Mouse (Mus musculus) forebrain, embryonic 15.5 days (tissue): ENCODE results near the gene Rnf145. TPM values are rescaled to one million over a fixed set of nuclear protein-coding genes. Genes with fewer than 3 reads are reported as not detected.
A peak's percentile ranks its signal among the peaks of the same experiment; 100 is the strongest.

Source experiments
- ATAC-seq: fragments of 200-750 bp; cut with Nextera tagmentation; replicated peaks from 2 replicates; pipeline ENCODE4 v1.8.0; 2017; ENCODE audit warnings: mild to moderate bottlenecking, moderate TSS enrichment, moderate library complexity
- H3K27ac ChIP-seq: fragments of 300-500 bp; sonication (generic); replicated peaks from 2 replicates; pipeline ENCODE4 v1.5.1; 2015; ENCODE audit warnings: mild to moderate bottlenecking, inconsistent platforms
- H3K27me3 ChIP-seq: fragments of 300-500 bp; sonication (generic); 2 replicates; pipeline ENCODE4 v1.6.1; 2015; ENCODE audit warnings: inconsistent platforms
- H3K36me3 ChIP-seq: fragments of 300-500 bp; sonication (generic); 2 replicates; pipeline ENCODE4 v1.6.1; 2015; ENCODE audit warnings: mild to moderate bottlenecking, inconsistent platforms
- H3K4me1 ChIP-seq: fragments of 300-500 bp; sonication (generic); 2 replicates; pipeline ENCODE4 v1.6.1; 2015; ENCODE audit warnings: inconsistent platforms
- H3K4me2 ChIP-seq: fragments of 300-500 bp; sonication (generic); replicated peaks from 2 replicates; pipeline ENCODE4 v1.6.1; 2015; ENCODE audit warnings: mild to moderate bottlenecking, inconsistent platforms
- H3K4me3 ChIP-seq: fragments of 300-500 bp; sonication (generic); 2 replicates; pipeline ENCODE4 v1.5.1; 2015; ENCODE audit warnings: mild to moderate bottlenecking, inconsistent platforms
- H3K9ac ChIP-seq: fragments of 300-500 bp; sonication (generic); replicated peaks from 2 replicates; pipeline ENCODE4 v1.6.1; 2015; ENCODE audit warnings: mild to moderate bottlenecking, inconsistent platforms
- H3K9me3 ChIP-seq: fragments of 300-500 bp; sonication (generic); 2 replicates; pipeline ENCODE4 v1.6.1; 2016; ENCODE audit warnings: inconsistent platforms
- WGBS: fragments of 180-500 bp; shearing (Covaris S2); methylation state at CpG from one replicate; pipeline ENCODE4 v1.1.7; 2015; ENCODE audit warnings: mixed read lengths; 5-methylcytosine and 5-hydroxymethylcytosine counted together
- polyA plus RNA-seq: library from polyadenylated mRNA; unstranded; fragments of >200 nt; fragmentation: Nextera tagmentation; extraction: Ambion mirVana; gene quantifications from 2 replicates; pipeline ENCODE4 v1.2.1, GENCODE M21; 2015

The Rnf145 gene
- polyA plus RNA-seq, 1 experiment from 2014 or later: 96.6 TPM

GRCm38 (mm10) chr11:44541280-44541679 is 22.5 kb downstream of the Rnf145 start:
- H3K4me1 ChIP-seq: no peaks in the 10 kb centered on the region
- no peak for ATAC-seq
- H3K9ac ChIP-seq: no peak overlapping the region
- 90% methylated on average over 5 of the region's 5 CpGs for WGBS
- no peak overlapping the region for H3K27ac ChIP-seq
- H3K9me3 ChIP-seq: no peaks in the 10 kb centered on the region
- H3K36me3 ChIP-seq: peaks cover 10% of the 10 kb centered on the region; the same call in 1 of the 2 replicates
- H3K4me3 ChIP-seq: no peak overlapping the region
- no peaks in the 10 kb centered on the region for H3K27me3 ChIP-seq
- H3K4me2 ChIP-seq: no peak overlapping the region

- H3K9me3 ChIP-seq: no peaks in the 10 kb centered on the region
- ATAC-seq: no peak
- WGBS: 91% methylated on average over 4 of the region's 4 CpGs
These were observed 23.0 kb downstream of the Rnf145 start for GRCm38 (mm10) chr11:44541813-44542212.

GRCm38 (mm10) chr11:44543593-44543992 is 24.8 kb downstream of the Rnf145 start:
- no peak for ATAC-seq
- H3K4me3 ChIP-seq: no peak overlapping the region
- H3K36me3 ChIP-seq: peaks cover 6% of the 10 kb centered on the region
- 77% methylated on average over 5 of the region's 5 CpGs for WGBS
- no peaks in the 10 kb centered on the region for H3K27me3 ChIP-seq
- no peaks in the 10 kb centered on the region for H3K4me1 ChIP-seq
- H3K9me3 ChIP-seq: no peaks in the 10 kb centered on the region
- no peak overlapping the region for H3K9ac ChIP-seq
- H3K4me2 ChIP-seq: no peak overlapping the region
- no peak overlapping the region for H3K27ac ChIP-seq

More at GRCm38 (mm10) chr11:44541813-44542212, 23.0 kb downstream of the Rnf145 start:
- no peak overlapping the region for H3K4me2 ChIP-seq
- H3K4me3 ChIP-seq: no peak overlapping the region
- no peaks in the 10 kb centered on the region for H3K27me3 ChIP-seq
- H3K27ac ChIP-seq: no peak overlapping the region
- no peaks in the 10 kb centered on the region for H3K4me1 ChIP-seq
- H3K36me3 ChIP-seq: peaks cover 10% of the 10 kb centered on the region; the same call in 1 of the 2 replicates
- H3K9ac ChIP-seq: no peak overlapping the region

- Histone ChIP-seq H3K9ac (no peak overlapping the region), H3K36me3 (peaks cover 10% of the 10 kb centered on the region), H3K27me3 (no peaks in the 10 kb centered on the region)
These were observed 25.2 kb downstream of the Rnf145 start for GRCm38 (mm10) chr11:44543996-44544395.

GRCm38 (mm10) chr11:44545181-44545580 is 26.4 kb downstream of the Rnf145 start:
- Histone ChIP-seq H3K4me2 (no peak overlapping the region), H3K36me3 (peaks cover 20% of the 10 kb centered on the region), H3K27me3 (no peaks in the 10 kb centered on the region), H3K27ac (no peak overlapping the region), H3K9me3 (no peaks in the 10 kb centered on the region), H3K9ac (no peak overlapping the region), H3K4me1 (no peaks in the 10 kb centered on the region), H3K4me3 (no peak overlapping the region)
- 72% methylated on average over 7 of the region's 7 CpGs for WGBS
- ATAC-seq: no peak

More at GRCm38 (mm10) chr11:44543996-44544395, 25.2 kb downstream of the Rnf145 start:
- Histone ChIP-seq H3K4me1 (no peaks in the 10 kb centered on the region), H3K9me3 (no peaks in the 10 kb centered on the region), H3K27ac (no peak overlapping the region), H3K4me3 (no peak overlapping the region), H3K4me2 (no peak overlapping the region)
- WGBS: 87% methylated on average over 6 of the region's 6 CpGs
- ATAC-seq: no peak

- no peak overlapping the region for H3K4me3 ChIP-seq
- no peak overlapping the region for H3K4me2 ChIP-seq
- H3K4me1 ChIP-seq: no peaks in the 10 kb centered on the region
- WGBS: 85% methylated on average over 8 of the region's 8 CpGs
- H3K9ac ChIP-seq: no peak overlapping the region
- H3K27me3 ChIP-seq: no peaks in the 10 kb centered on the region
- peaks cover 31% of the 10 kb centered on the region for H3K36me3 ChIP-seq
- H3K27ac ChIP-seq: no peak overlapping the region
- no peaks in the 10 kb centered on the region for H3K9me3 ChIP-seq
- ATAC-seq: no peak
These were observed 27.5 kb downstream of the Rnf145 start for GRCm38 (mm10) chr11:44546250-44546649.

- Histone ChIP-seq H3K27me3 (no peaks in the 10 kb centered on the region), H3K4me1 (no peaks in the 10 kb centered on the region), H3K4me3 (no peak overlapping the region), H3K27ac (peak overlapping the region; percentile 74), H3K9me3 (no peaks in the 10 kb centered on the region), H3K4me2 (no peak overlapping the region), H3K9ac (no peak overlapping the region), H3K36me3 (peaks cover 44% of the 10 kb centered on the region)
- peak; percentile 79 for ATAC-seq
- 53% methylated on average over 8 of the region's 8 CpGs for WGBS
These were observed 29.0 kb downstream of the Rnf145 start for GRCm38 (mm10) chr11:44547651-44548196.

- WGBS: 95% methylated on average over 12 of the region's 12 CpGs
- Histone ChIP-seq H3K9ac (no peak overlapping the region), H3K27ac (no peak overlapping the region), H3K36me3 (peaks cover 52% of the 10 kb centered on the region), H3K4me1 (no peaks in the 10 kb centered on the region), H3K4me3 (no peak overlapping the region), H3K9me3 (no peaks in the 10 kb centered on the region), H3K4me2 (no peak overlapping the region), H3K27me3 (no peaks in the 10 kb centered on the region)
- ATAC-seq: no peak
These were observed 30.1 kb downstream of the Rnf145 start for GRCm38 (mm10) chr11:44548816-44549215.

GRCm38 (mm10) chr11:44549511-44550278 is 30.9 kb downstream of the Rnf145 start:
- 91% methylated on average over 10 of the region's 10 CpGs for WGBS
- no peak overlapping the region for H3K4me3 ChIP-seq
- H3K9ac ChIP-seq: no peak overlapping the region
- H3K27ac ChIP-seq: no peak overlapping the region
- H3K4me2 ChIP-seq: no peak overlapping the region
- H3K4me1 ChIP-seq: no peaks in the 10 kb centered on the region
- no peaks in the 10 kb centered on the region for H3K27me3 ChIP-seq
- peaks cover 46% of the 10 kb centered on the region for H3K36me3 ChIP-seq
- no peaks in the 10 kb centered on the region for H3K9me3 ChIP-seq
- no peak for ATAC-seq

- ATAC-seq: no peak
- no peak overlapping the region for H3K4me3 ChIP-seq
- no peaks in the 10 kb centered on the region for H3K9me3 ChIP-seq
- no peak overlapping the region for H3K4me2 ChIP-seq
- H3K4me1 ChIP-seq: no peaks in the 10 kb centered on the region
- 97% methylated on average over 6 of the region's 6 CpGs for WGBS
- no peak overlapping the region for H3K9ac ChIP-seq
- H3K27me3 ChIP-seq: no peaks in the 10 kb centered on the region
- H3K27ac ChIP-seq: no peak overlapping the region
- H3K36me3 ChIP-seq: peaks cover 48% of the 10 kb centered on the region
These were observed 32.2 kb downstream of the Rnf145 start for GRCm38 (mm10) chr11:44550996-44551395.

GRCm38 (mm10) chr11:44554339-44554738 is 35.6 kb downstream of the Rnf145 start:
- no peak for ATAC-seq
- Histone ChIP-seq H3K4me1 (no peaks in the 10 kb centered on the region), H3K4me3 (no peak overlapping the region), H3K9ac (no peak overlapping the region), H3K36me3 (peaks cover 51% of the 10 kb centered on the region), H3K27me3 (no peaks in the 10 kb centered on the region), H3K27ac (no peak overlapping the region), H3K4me2 (no peak overlapping the region), H3K9me3 (no peaks in the 10 kb centered on the region)
- WGBS: 83% methylated on average over 4 of the region's 4 CpGs

GRCm38 (mm10) chr11:44558521-44558920 is 39.8 kb downstream of the Rnf145 start:
- Histone ChIP-seq H3K4me1 (no peaks in the 10 kb centered on the region), H3K27me3 (no peaks in the 10 kb centered on the region), H3K27ac (no peak overlapping the region), H3K4me2 (no peak overlapping the region), H3K4me3 (no peak overlapping the region), H3K36me3 (peaks cover 41% of the 10 kb centered on the region), H3K9ac (no peak overlapping the region), H3K9me3 (no peaks in the 10 kb centered on the region)
- no peak for ATAC-seq
- WGBS: 90% methylated on average over 3 of the region's 3 CpGs
